Mouse (Mus musculus) intestine, postnatal 0 days (tissue): Measurements from ENCODE around the gene Nos1ap. TPM values are rescaled to one million over a fixed set of nuclear protein-coding genes. Genes with fewer than 3 reads are reported as not detected.

ENCODE experiments used
- ATAC-seq: fragments of 200-750 bp; cut with Nextera tagmentation; 2 replicates; pipeline ENCODE4 v1.8.0; 2017; ENCODE audit warnings: mild to moderate bottlenecking, moderate TSS enrichment, moderate library complexity
- H3K27ac ChIP-seq: fragments of 300-500 bp; sonication (generic); 2 replicates; pipeline ENCODE4 v1.5.1; 2014; ENCODE audit warnings: mild to moderate bottlenecking, low read depth, low read length, moderate library complexity
- H3K27me3 ChIP-seq: fragments of 300-500 bp; sonication (generic); replicated peaks from 2 replicates; pipeline ENCODE4 v1.6.1; 2014; ENCODE audit warnings: low read length, mixed read lengths; ENCODE audit not compliant: control insufficient read depth, insufficient read depth
- H3K36me3 ChIP-seq: fragments of 300-500 bp; sonication (generic); 2 replicates; pipeline ENCODE4 v1.6.1; 2014; ENCODE audit warnings: mild to moderate bottlenecking, moderate library complexity; ENCODE audit not compliant: control insufficient read depth, insufficient read depth
- H3K4me1 ChIP-seq: fragments of 300-500 bp; sonication (generic); replicated peaks from 2 replicates; pipeline ENCODE4 v1.6.1; 2014; ENCODE audit warnings: antibody characterized with exemption, low read length, mixed read lengths; ENCODE audit not compliant: control insufficient read depth, insufficient read depth
- H3K4me2 ChIP-seq: fragments of 300-500 bp; sonication (generic); replicated peaks from 2 replicates; pipeline ENCODE4 v1.6.1; 2014; ENCODE audit warnings: low read depth, mild to moderate bottlenecking, moderate library complexity
- H3K4me3 ChIP-seq: fragments of 300-500 bp; sonication (generic); 2 replicates; pipeline ENCODE4 v1.5.1; 2014; ENCODE audit warnings: low read depth, low read length
- H3K9ac ChIP-seq: fragments of 300-500 bp; sonication (generic); 2 replicates; pipeline ENCODE4 v1.6.1; 2014; ENCODE audit warnings: mild to moderate bottlenecking, low read depth, low read length
- H3K9me3 ChIP-seq: fragments of 300-500 bp; sonication (generic); 2 replicates; pipeline ENCODE4 v1.6.1; 2016; ENCODE audit warnings: mixed run types; ENCODE audit not compliant: control insufficient read depth
- CTCF ChIP-seq: sonication (generic); IDR thresholded peaks from 2 replicates; pipeline ENCODE4 v1.5.1; 2016; ENCODE audit warnings: low read depth, mild to moderate bottlenecking, control low read depth, antibody characterized with exemption, moderate library complexity
- WGBS: fragments of 180-500 bp; shearing (Covaris S2); extraction: QIAGEN DNeasy Blood & Tissue Kit; methylation state at CpG from one replicate; pipeline ENCODE4 v1.1.7; 2014; 5-methylcytosine and 5-hydroxymethylcytosine counted together
- polyA plus RNA-seq: library from polyadenylated mRNA; unstranded; fragments of >200 nt; fragmentation: Nextera tagmentation; extraction: Ambion mirVana; gene quantifications from 2 replicates; pipeline ENCODE4 v1.2.1, GENCODE M21; 2015

Nos1ap gene
- polyA plus RNA-seq, 1 experiment from 2014 or later, result 3.8 TPM

- H3K27ac ChIP-seq, result no peak overlapping the region
- H3K4me1 ChIP-seq, result 0 out of 2 replicates have a peak, but pooled peaks cover 6% of the 10 kb centered on the region
- H3K36me3 ChIP-seq, result no peaks in the 10 kb centered on the region
- no peak for ATAC-seq
- WGBS, result 48% methylated on average over 13 of the region's 13 CpGs
- H3K27me3 ChIP-seq, result no peaks in the 10 kb centered on the region
- H3K9me3 ChIP-seq, result no peaks in the 10 kb centered on the region
- TF ChIP-seq CTCF, result no peak
- H3K4me2 ChIP-seq, result 0 out of 2 replicates have a peak overlapping the region, but pooled peaks have one; percentile 2
- H3K4me3 ChIP-seq, result no peak overlapping the region
- H3K9ac ChIP-seq, result no peak overlapping the region
These were observed 9.1 kb downstream of the Nos1ap start for GRCm38 (mm10) chr1:170580485-170581110.

- Histone ChIP-seq H3K27me3 (no peaks in the 10 kb centered on the region), H3K4me1 (0 out of 2 replicates have a peak, but pooled peaks cover 6% of the 10 kb centered on the region), H3K27ac (no peak overlapping the region), H3K4me2 (no peak overlapping the region), H3K4me3 (no peak overlapping the region), H3K9me3 (no peaks in the 10 kb centered on the region), H3K9ac (no peak overlapping the region), H3K36me3 (no peaks in the 10 kb centered on the region)
- ATAC-seq, result no peak
- no peak for TF ChIP-seq CTCF
- 77% methylated on average over 5 of the region's 5 CpGs for WGBS
These were observed 10.2 kb downstream of the Nos1ap start for GRCm38 (mm10) chr1:170579476-170579875.

GRCm38 (mm10) chr1:170579063-170579462, 10.6 kb downstream of the Nos1ap start:
- no peak overlapping the region for H3K4me2 ChIP-seq
- H3K9me3 ChIP-seq, result no peaks in the 10 kb centered on the region
- no peak for ATAC-seq
- H3K36me3 ChIP-seq, result no peaks in the 10 kb centered on the region
- TF ChIP-seq CTCF, result no peak
- no peaks in the 10 kb centered on the region for H3K27me3 ChIP-seq
- H3K9ac ChIP-seq, result no peak overlapping the region
- WGBS, result 95% methylated on average over 4 of the region's 4 CpGs
- H3K4me3 ChIP-seq, result no peak overlapping the region
- no peak overlapping the region for H3K27ac ChIP-seq
- 0 out of 2 replicates have a peak, but pooled peaks cover 6% of the 10 kb centered on the region for H3K4me1 ChIP-seq

DNA sequence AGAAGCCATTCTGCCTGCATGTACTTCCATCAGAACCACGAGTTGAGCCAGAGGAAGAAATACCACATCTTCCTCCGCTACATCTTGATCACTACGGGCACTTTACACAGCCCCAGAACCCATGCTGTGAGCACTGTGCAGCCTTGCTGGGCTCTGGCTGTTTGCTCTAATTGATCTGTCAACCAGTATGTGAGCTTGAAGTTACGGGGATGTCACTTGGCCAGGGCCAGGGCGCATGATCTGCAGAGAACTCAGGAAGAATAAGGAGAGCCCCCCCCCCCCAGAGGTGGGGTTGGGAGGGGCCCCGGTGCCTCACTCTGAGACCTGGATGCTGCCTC, 13.0 kb downstream of the Nos1ap start:
- Histone ChIP-seq H3K36me3 (no peaks in the 10 kb centered on the region), H3K9me3 (peaks cover 2% of the 10 kb centered on the region; the same call in 1 of the 2 replicates), H3K27me3 (no peaks in the 10 kb centered on the region), H3K4me1 (0 out of 2 replicates have a peak, but pooled peaks cover 6% of the 10 kb centered on the region), H3K4me3 (no peak overlapping the region), H3K4me2 (no peak overlapping the region), H3K27ac (no peak overlapping the region), H3K9ac (no peak overlapping the region)
- no peak for ATAC-seq
- 50% methylated on average over 6 of the region's 6 CpGs for WGBS
- no peak for TF ChIP-seq CTCF

- no peak for TF ChIP-seq CTCF
- H3K4me2 ChIP-seq, result no peak overlapping the region
These were observed 13.5 kb downstream of the Nos1ap start for GRCm38 (mm10) chr1:170576012-170576727.

DNA sequence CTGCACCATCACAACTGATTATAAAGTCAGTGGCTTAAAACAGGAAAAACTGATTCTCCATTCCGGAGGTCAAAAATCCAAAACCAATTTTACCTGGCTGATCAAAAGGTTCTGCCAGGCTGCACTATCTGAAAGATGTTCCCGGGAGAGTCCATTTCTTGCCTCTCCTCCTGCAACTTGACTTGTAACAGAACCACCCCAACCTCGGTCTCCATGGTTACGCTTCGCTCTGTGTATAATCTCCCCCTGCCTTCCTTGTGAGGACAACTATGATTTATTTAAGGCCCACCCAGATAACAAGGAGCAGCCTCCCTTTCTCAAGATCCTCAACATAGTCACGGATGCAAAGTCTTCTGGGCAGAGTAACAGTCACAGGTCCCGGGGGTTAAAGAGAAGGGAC, 16.5 kb downstream of the Nos1ap start:
- Histone ChIP-seq H3K27ac (no peak overlapping the region), H3K9ac (no peak overlapping the region), H3K4me3 (no peak overlapping the region), H3K4me2 (no peak overlapping the region), H3K27me3 (no peaks in the 10 kb centered on the region), H3K36me3 (no peaks in the 10 kb centered on the region), H3K4me1 (0 out of 2 replicates have a peak, but pooled peaks cover 3% of the 10 kb centered on the region), H3K9me3 (peaks cover 2% of the 10 kb centered on the region; the same call in 1 of the 2 replicates)
- no peak for TF ChIP-seq CTCF
- no peak for ATAC-seq
- WGBS, result 74% methylated on average over 7 of the region's 7 CpGs

More at GRCm38 (mm10) chr1:170576012-170576727, 13.5 kb downstream of the Nos1ap start:
- Histone ChIP-seq H3K4me3 (no peak overlapping the region), H3K27me3 (no peaks in the 10 kb centered on the region), H3K4me1 (0 out of 2 replicates have a peak, but pooled peaks cover 6% of the 10 kb centered on the region), H3K9ac (no peak overlapping the region), H3K36me3 (no peaks in the 10 kb centered on the region), H3K9me3 (peaks cover 2% of the 10 kb centered on the region; the same call in 1 of the 2 replicates), H3K27ac (no peak overlapping the region)
- 34% methylated on average over 6 of the region's 6 CpGs for WGBS
- ATAC-seq, result peak; percentile 84
